Mouse (Mus musculus) heart, postnatal 4 days (tissue): Measurements from ENCODE around the gene Plpp1. TPM values are rescaled to one million over a fixed set of nuclear protein-coding genes. Genes with fewer than 3 reads are reported as not detected.
A peak's percentile ranks its signal among the peaks of the same experiment; 100 is the strongest.

ENCODE experiments used
- DNase-seq: peaks from one replicate; pipeline ENCODE4 v3.0.0; 2021
- total RNA-seq, 2 experiments: library from RNA; stranded (reverse); gene quantifications; 2 replicates each; pipeline ENCODE4 v1.2.3; 2021

Plpp1 gene
- total RNA-seq, 2 experiments from 2014 or later = 72.2 to 78.2 TPM

- no peak for DNase-seq
Measured at GRCm38 (mm10) chr13:112818125-112818524, 17.5 kb downstream of the Plpp1 start.

GRCm38 (mm10) chr13:112822413-112822812 lies 21.8 kb downstream of the Plpp1 start:
- no peak for DNase-seq

GRCm38 (mm10) chr13:112823236-112823910 lies 22.8 kb downstream of the Plpp1 start:
- peak; percentile 35 for DNase-seq

DNA sequence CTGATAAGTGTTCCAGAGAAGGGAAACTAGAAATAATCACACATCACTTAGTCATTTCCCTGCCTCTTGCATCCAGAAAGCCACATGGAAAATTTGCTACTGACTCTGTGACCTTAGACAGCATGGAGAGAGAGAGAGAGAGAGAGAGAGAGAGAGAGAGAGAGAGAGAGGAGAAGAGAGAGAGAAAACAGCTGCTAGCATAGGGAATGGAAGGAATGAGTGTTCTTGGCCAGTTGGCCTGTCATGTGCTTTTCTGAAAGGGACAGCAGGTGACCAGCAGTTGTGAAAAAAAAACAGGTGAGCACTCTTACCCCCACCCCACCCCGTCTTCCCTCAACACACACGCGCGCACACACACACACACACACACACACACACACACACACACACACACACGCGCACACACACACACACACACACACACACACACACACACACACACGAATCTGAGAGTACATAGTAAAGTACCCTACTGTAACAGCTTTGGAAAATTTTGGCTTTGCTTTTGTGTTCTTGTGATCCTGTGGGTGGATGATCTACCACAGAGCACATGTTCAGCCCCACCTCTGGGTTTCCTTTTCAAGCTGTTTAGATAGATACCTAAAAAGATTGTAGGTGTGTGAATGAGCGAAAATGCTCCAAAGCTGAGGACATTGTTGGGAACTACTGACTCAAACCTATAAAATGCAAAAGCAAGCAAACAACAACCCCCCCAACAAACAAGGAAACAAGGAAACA lies 23.5 kb downstream of the Plpp1 start:
- DNase-seq = no peak

GRCm38 (mm10) chr13:112825479-112825878 lies 24.9 kb downstream of the Plpp1 start:
- DNase-seq = no peak

DNA sequence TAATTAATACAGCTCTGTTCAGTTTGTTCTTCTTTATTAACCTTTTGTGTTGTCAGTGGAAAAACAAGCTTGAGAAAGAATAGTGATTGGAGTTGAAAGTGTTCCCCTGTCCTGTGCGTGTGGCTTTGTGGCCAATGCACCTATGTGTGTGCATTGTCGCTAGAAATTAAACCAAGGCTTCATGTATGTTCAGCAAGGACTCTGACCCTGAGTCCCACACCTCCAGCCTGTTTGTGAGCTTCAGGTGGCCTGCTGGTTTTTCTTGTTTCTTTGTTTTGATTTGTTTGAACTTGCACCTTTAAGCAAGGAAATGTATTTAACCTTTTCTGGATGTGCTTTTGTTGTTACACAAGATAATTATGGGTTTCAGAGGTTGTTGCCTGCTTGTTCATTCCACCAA lies 29.0 kb downstream of the Plpp1 start:
- DNase-seq = no peak

GRCm38 (mm10) chr13:112832589-112832988 lies 32.0 kb downstream of the Plpp1 start:
- DNase-seq = no peak

GRCm38 (mm10) chr13:112833253-112833894 lies 32.8 kb downstream of the Plpp1 start:
- DNase-seq = no peak

DNA sequence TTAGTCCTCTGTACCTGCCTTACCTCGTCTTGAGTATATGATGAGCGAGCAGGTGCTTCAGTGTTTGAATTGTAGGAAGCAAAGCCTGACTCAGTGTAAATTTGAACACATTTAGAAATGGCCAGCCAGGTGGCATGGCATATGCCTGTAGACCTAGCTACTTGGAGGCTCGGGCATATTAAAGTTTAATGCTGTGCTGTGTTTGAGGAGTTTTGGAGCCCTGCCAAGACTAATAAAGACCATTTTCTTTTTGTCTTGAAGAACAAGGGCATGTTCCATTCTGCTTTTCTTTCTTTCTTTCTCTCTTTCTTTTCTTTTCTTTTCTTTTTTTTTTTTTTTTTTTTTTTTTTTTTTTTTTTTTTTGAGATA lies 33.3 kb downstream of the Plpp1 start:
- no peak for DNase-seq

DNA sequence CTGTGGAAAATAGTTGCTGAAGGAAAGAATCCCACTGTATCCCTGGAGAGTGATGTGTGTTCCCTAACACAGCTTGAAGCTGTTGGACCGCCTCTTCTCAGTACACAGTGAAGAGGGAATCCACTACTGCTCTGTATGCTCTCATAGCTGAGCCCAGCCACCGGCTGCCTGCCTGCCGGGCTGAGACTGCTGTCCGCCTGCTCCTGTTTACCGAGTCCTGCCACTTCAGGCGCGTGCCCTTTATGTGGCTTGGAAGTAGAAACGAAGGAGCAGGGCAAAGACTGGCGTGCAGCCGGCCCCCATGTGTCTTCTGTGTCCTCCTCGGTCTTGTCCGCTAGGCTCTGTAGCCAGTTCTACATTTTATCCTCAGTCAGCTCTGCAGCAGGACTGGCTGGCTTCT lies 34.5 kb downstream of the Plpp1 start:
- peak; percentile 36 for DNase-seq

DNA sequence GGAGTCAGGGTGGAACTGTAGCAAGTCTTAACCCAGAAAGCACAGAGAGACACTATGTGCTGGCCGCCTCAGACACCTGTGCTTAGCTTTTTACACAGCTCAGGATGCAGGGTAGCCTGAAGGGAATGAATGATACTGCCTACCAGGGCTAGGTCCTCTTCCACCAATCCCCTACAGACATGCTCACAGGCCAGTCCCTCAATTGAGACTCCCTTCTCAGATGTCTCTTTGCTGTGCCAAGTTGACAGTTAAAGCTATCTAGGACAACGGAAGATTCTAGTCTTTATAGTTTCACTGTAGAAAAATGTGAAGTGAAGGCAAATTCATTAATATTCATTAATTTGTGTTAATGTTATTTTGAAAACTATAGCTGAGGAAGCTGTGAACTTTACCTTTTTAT lies 36.4 kb downstream of the Plpp1 start:
- no peak for DNase-seq

- DNase-seq = no peak
Measured at GRCm38 (mm10) chr13:112837621-112838155, 37.1 kb downstream of the Plpp1 start.

GRCm38 (mm10) chr13:112838562-112839232 lies 38.1 kb downstream of the Plpp1 start:
- no peak for DNase-seq

- no peak for DNase-seq
Measured at GRCm38 (mm10) chr13:112840241-112841087, 39.9 kb downstream of the Plpp1 start.

DNA sequence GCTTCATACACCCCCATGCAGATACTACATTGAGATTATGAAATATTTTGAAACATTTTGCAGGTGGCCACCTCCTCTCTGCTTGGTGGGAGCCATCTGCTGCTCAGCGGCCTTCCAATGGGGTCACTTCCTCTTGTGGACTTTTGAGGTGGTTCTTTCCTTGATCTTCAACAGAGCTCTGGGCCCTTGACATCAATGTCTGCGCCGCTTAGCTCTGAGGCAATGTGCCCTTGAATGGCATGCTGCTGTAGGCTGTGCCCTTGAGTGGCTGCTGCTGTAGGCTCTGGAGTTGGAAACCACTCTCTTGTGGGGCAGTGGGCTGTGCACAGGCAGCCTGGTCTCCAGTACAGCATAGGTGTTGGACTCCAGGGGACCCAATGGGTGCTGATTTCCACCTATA lies 45.3 kb downstream of the Plpp1 start:
- DNase-seq = no peak

- no peak for DNase-seq
Measured at GRCm38 (mm10) chr13:112853710-112854316, 53.2 kb downstream of the Plpp1 start.

- DNase-seq = no peak
Measured at GRCm38 (mm10) chr13:112854402-112854801, 53.8 kb downstream of the Plpp1 start.

- no peak for DNase-seq
Measured at GRCm38 (mm10) chr13:112857921-112858320, 57.3 kb downstream of the Plpp1 start.

GRCm38 (mm10) chr13:112859574-112860134 lies 59.1 kb downstream of the Plpp1 start:
- no peak for DNase-seq

DNA sequence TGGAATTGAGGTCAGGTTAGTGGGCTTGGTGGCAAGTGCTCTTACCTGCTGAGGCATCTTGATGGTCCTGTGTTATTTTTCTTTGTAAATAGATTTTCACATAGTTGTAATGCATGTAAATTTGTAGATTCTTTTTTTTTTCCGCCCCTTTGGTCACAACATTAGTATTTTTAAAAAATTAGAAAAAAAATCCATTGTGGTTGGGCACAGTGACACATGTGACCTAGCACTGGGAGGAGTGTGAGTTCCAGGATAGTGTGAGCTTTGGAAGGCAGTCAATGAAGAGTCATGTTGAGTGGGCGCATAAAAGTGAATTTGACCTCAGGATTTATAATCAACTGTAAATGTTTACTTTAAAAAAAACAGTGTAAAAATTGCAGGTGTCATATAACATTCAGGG lies 59.8 kb downstream of the Plpp1 start:
- DNase-seq = no peak

GRCm38 (mm10) chr13:112860911-112861310 lies 60.3 kb downstream of the Plpp1 start:
- DNase-seq = no peak
